Mouse (Mus musculus): ENCODE results near the gene Ubc. TPM values are rescaled to one million over a fixed set of nuclear protein-coding genes. Genes with fewer than 3 reads are reported as not detected.

The Ubc gene
- polyA plus RNA-seq, 1 experiment from 2014 or later: 1,055 TPM

- Histone ChIP-seq H3K4me2 (replicated peaks; ENCODE audit: low read depth, low read length) (no peak overlapping the region), H3K4me3 (ENCODE audit: low read depth, low read length) (no peak overlapping the region), H3K4me1 (ENCODE audit: control insufficient read depth, insufficient read depth, low read length) (no peaks in the 10 kb centered on the region), H3K36me3 (ENCODE audit: control insufficient read depth, insufficient read depth, low read length) (peaks cover 4% of the 10 kb centered on the region; the same call in 1 of the 2 replicates), H3K27me3 (ENCODE audit: control insufficient read depth, insufficient read depth, low read length) (no peaks in the 10 kb centered on the region), H3K27ac (ENCODE audit: low read length) (no peak overlapping the region), H3K9me3 (ENCODE audit: control insufficient read depth, low read depth, low read length) (no peaks in the 10 kb centered on the region), H3K9ac (replicated peaks; ENCODE audit: low read depth, low read length) (no peak overlapping the region)
- ATAC-seq (ENCODE audit: insufficient number of reproducible peaks, insufficient read depth, low FRiP score, low read depth): no peak
- WGBS: 83% methylated on average over 5 of the region's 5 CpGs
Measured at GRCm38 (mm10) chr5:125378919-125379318, 11.1 kb downstream of the Ubc start.

GRCm38 (mm10) chr5:125377214-125377613 lies 12.8 kb downstream of the Ubc start:
- no peak for ATAC-seq (ENCODE audit: insufficient number of reproducible peaks, insufficient read depth, low FRiP score, low read depth)
- Histone ChIP-seq H3K9ac (replicated peaks; ENCODE audit: low read depth, low read length) (no peak overlapping the region), H3K9me3 (ENCODE audit: control insufficient read depth, low read depth, low read length) (no peaks in the 10 kb centered on the region), H3K4me3 (ENCODE audit: low read depth, low read length) (no peak overlapping the region), H3K27me3 (ENCODE audit: control insufficient read depth, insufficient read depth, low read length) (no peaks in the 10 kb centered on the region), H3K4me2 (replicated peaks; ENCODE audit: low read depth, low read length) (no peak overlapping the region), H3K27ac (ENCODE audit: low read length) (no peak overlapping the region), H3K4me1 (ENCODE audit: control insufficient read depth, insufficient read depth, low read length) (no peaks in the 10 kb centered on the region), H3K36me3 (ENCODE audit: control insufficient read depth, insufficient read depth, low read length) (no peaks in the 10 kb centered on the region)
- 62% methylated on average over 7 of the region's 7 CpGs for WGBS

- Histone ChIP-seq H3K4me3 (ENCODE audit: low read depth, low read length) (no peak overlapping the region), H3K36me3 (ENCODE audit: control insufficient read depth, insufficient read depth, low read length) (no peaks in the 10 kb centered on the region), H3K4me2 (replicated peaks; ENCODE audit: low read depth, low read length) (no peak overlapping the region), H3K27me3 (ENCODE audit: control insufficient read depth, insufficient read depth, low read length) (no peaks in the 10 kb centered on the region), H3K9ac (replicated peaks; ENCODE audit: low read depth, low read length) (no peak overlapping the region), H3K9me3 (ENCODE audit: control insufficient read depth, low read depth, low read length) (no peaks in the 10 kb centered on the region), H3K27ac (ENCODE audit: low read length) (no peak overlapping the region), H3K4me1 (ENCODE audit: control insufficient read depth, insufficient read depth, low read length) (no peaks in the 10 kb centered on the region)
- no peak for ATAC-seq (ENCODE audit: insufficient number of reproducible peaks, insufficient read depth, low FRiP score, low read depth)
- 82% methylated on average over 2 of the region's 2 CpGs for WGBS
Measured at GRCm38 (mm10) chr5:125375871-125376270, 14.1 kb downstream of the Ubc start.

GRCm38 (mm10) chr5:125372027-125372426 lies 18.0 kb downstream of the Ubc start:
- Histone ChIP-seq H3K4me1 (ENCODE audit: control insufficient read depth, insufficient read depth, low read length) (no peaks in the 10 kb centered on the region), H3K27me3 (ENCODE audit: control insufficient read depth, insufficient read depth, low read length) (no peaks in the 10 kb centered on the region), H3K36me3 (ENCODE audit: control insufficient read depth, insufficient read depth, low read length) (no peaks in the 10 kb centered on the region), H3K27ac (ENCODE audit: low read length) (no peak overlapping the region), H3K9me3 (ENCODE audit: control insufficient read depth, low read depth, low read length) (no peaks in the 10 kb centered on the region), H3K4me2 (replicated peaks; ENCODE audit: low read depth, low read length) (no peak overlapping the region), H3K4me3 (ENCODE audit: low read depth, low read length) (no peak overlapping the region), H3K9ac (replicated peaks; ENCODE audit: low read depth, low read length) (no peak overlapping the region)
- ATAC-seq (ENCODE audit: insufficient number of reproducible peaks, insufficient read depth, low FRiP score, low read depth): no peak
- 75% methylated on average over 4 of the region's 4 CpGs for WGBS

GRCm38 (mm10) chr5:125370950-125371693 lies 18.9 kb downstream of the Ubc start:
- H3K4me1 ChIP-seq (ENCODE audit: control insufficient read depth, insufficient read depth, low read length): no peaks in the 10 kb centered on the region
- 71% methylated on average over 7 of the region's 7 CpGs for WGBS
- no peaks in the 10 kb centered on the region for H3K36me3 ChIP-seq (ENCODE audit: control insufficient read depth, insufficient read depth, low read length)
- no peak for ATAC-seq (ENCODE audit: insufficient number of reproducible peaks, insufficient read depth, low FRiP score, low read depth)
- no peaks in the 10 kb centered on the region for H3K27me3 ChIP-seq (ENCODE audit: control insufficient read depth, insufficient read depth, low read length)
- H3K9me3 ChIP-seq (ENCODE audit: control insufficient read depth, low read depth, low read length): no peaks in the 10 kb centered on the region
- no peak overlapping the region for H3K4me3 ChIP-seq (ENCODE audit: low read depth, low read length)
- no peak overlapping the region for H3K4me2 ChIP-seq (replicated peaks; ENCODE audit: low read depth, low read length)
- no peak overlapping the region for H3K27ac ChIP-seq (ENCODE audit: low read length)
- H3K9ac ChIP-seq (replicated peaks; ENCODE audit: low read depth, low read length): no peak overlapping the region

- no peaks in the 10 kb centered on the region for H3K36me3 ChIP-seq (ENCODE audit: control insufficient read depth, insufficient read depth, low read length)
- WGBS: 2% methylated on average over 4 of the region's 4 CpGs
- H3K4me2 ChIP-seq (replicated peaks; ENCODE audit: low read depth, low read length): no peak overlapping the region
- no peaks in the 10 kb centered on the region for H3K9me3 ChIP-seq (ENCODE audit: control insufficient read depth, low read depth, low read length)
- H3K27me3 ChIP-seq (ENCODE audit: control insufficient read depth, insufficient read depth, low read length): no peaks in the 10 kb centered on the region
- no peak overlapping the region for H3K9ac ChIP-seq (replicated peaks; ENCODE audit: low read depth, low read length)
- 0 out of 2 replicates have a peak, but pooled peaks have one; percentile 46 for ATAC-seq (ENCODE audit: insufficient number of reproducible peaks, insufficient read depth, low FRiP score, low read depth)
- H3K4me1 ChIP-seq (ENCODE audit: control insufficient read depth, insufficient read depth, low read length): no peaks in the 10 kb centered on the region
- H3K4me3 ChIP-seq (ENCODE audit: low read depth, low read length): no peak overlapping the region
- no peak overlapping the region for H3K27ac ChIP-seq (ENCODE audit: low read length)
Measured at GRCm38 (mm10) chr5:125368568-125368967, 21.4 kb downstream of the Ubc start.

GRCm38 (mm10) chr5:125368156-125368555 lies 21.8 kb downstream of the Ubc start:
- H3K27ac ChIP-seq (ENCODE audit: low read length): no peak overlapping the region
- H3K4me1 ChIP-seq (ENCODE audit: control insufficient read depth, insufficient read depth, low read length): no peaks in the 10 kb centered on the region
- ATAC-seq (ENCODE audit: insufficient number of reproducible peaks, insufficient read depth, low FRiP score, low read depth): no peak
- H3K9me3 ChIP-seq (ENCODE audit: control insufficient read depth, low read depth, low read length): no peaks in the 10 kb centered on the region
- H3K36me3 ChIP-seq (ENCODE audit: control insufficient read depth, insufficient read depth, low read length): no peaks in the 10 kb centered on the region
- no peak overlapping the region for H3K9ac ChIP-seq (replicated peaks; ENCODE audit: low read depth, low read length)
- H3K4me2 ChIP-seq (replicated peaks; ENCODE audit: low read depth, low read length): no peak overlapping the region
- 69% methylated on average over 5 of the region's 5 CpGs for WGBS
- no peak overlapping the region for H3K4me3 ChIP-seq (ENCODE audit: low read depth, low read length)
- no peaks in the 10 kb centered on the region for H3K27me3 ChIP-seq (ENCODE audit: control insufficient read depth, insufficient read depth, low read length)

GRCm38 (mm10) chr5:125364851-125365429 lies 25.1 kb downstream of the Ubc start:
- 63% methylated on average over 4 of the region's 4 CpGs for WGBS
- H3K9ac ChIP-seq (replicated peaks; ENCODE audit: low read depth, low read length): no peak overlapping the region
- no peak for ATAC-seq (ENCODE audit: insufficient number of reproducible peaks, insufficient read depth, low FRiP score, low read depth)
- no peak overlapping the region for H3K4me2 ChIP-seq (replicated peaks; ENCODE audit: low read depth, low read length)
- H3K36me3 ChIP-seq (ENCODE audit: control insufficient read depth, insufficient read depth, low read length): no peaks in the 10 kb centered on the region
- H3K4me3 ChIP-seq (ENCODE audit: low read depth, low read length): no peak overlapping the region
- no peaks in the 10 kb centered on the region for H3K27me3 ChIP-seq (ENCODE audit: control insufficient read depth, insufficient read depth, low read length)
- no peak overlapping the region for H3K27ac ChIP-seq (ENCODE audit: low read length)
- no peaks in the 10 kb centered on the region for H3K9me3 ChIP-seq (ENCODE audit: control insufficient read depth, low read depth, low read length)
- H3K4me1 ChIP-seq (ENCODE audit: control insufficient read depth, insufficient read depth, low read length): no peaks in the 10 kb centered on the region

Data from stomach, embryonic 14.5 days (tissue).